9 mouse cellular contexts compared by ENCODE assay signal in the genomic region with DNA sequence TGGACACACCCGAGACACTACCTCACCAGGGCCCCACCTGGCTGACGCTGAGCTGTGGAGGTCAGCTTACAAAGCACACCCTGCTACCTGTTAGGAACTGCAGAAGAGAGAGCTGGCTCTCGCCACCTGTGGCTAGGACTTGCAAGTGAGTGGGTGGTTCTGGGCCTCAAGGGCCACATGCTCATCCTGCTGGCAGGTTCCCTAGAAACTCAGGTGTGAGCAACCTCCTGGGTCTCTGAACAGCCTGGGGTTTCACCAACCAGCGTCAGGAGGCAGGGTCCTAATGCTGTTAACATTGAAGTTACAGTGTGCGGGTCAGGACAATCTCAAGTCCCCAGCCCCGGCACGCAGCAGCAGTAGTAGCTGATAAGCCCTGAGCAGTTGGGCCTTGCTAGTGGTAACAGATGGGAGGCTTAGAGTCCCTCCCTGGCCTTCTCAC. TPM values are rescaled to one million over a fixed set of nuclear protein-coding genes. Genes with fewer than 3 reads are reported as not detected.
DNase-seq lines count a peak whose midpoint lies in the region; TF ChIP-seq lines count a peak whose summit lies in the region.
"Had no signal": no experiment of that assay in that cellular context is flagged by ENCODE, and none has a peak within 500 bp of the region (broad histone marks: within the 10 kb centered on the region; RNA-seq: fewer than 3 reads in every experiment).

No protein-coding gene starts in this region.

- peaks cover 41% of the 10 kb centered on the region for H3K4me1 ChIP-seq in bone marrow, adult 2 months (ENCODE audit: control insufficient read depth, insufficient read depth, low read length)

- TF ChIP-seq POLR2A in bone marrow, adult 2 months (IDR thresholded peaks at IDR 0.05; ENCODE audit: borderline replicate concordance, control insufficient read depth, low read depth, low read length) = 0 out of 2 replicates have a peak, but pooled peaks have one; percentile 27

- 51% methylated on average over 7 of the region's 7 CpGs for WGBS in bone marrow, adult 2 months

- H3K27ac ChIP-seq in bone marrow, adult 2 months (ENCODE audit: control insufficient read depth, insufficient read depth, low read depth, low read length, poor library complexity) = peak overlapping the region; percentile 83

- no peak overlapping the region for H3K4me3 ChIP-seq in bone marrow, adult 2 months (replicated peaks; ENCODE audit: control insufficient read depth, low read depth, low read length)

- peak; percentile 8 for DNase-seq in kidney, postnatal 14 days
- DNase-seq in kidney, adult 9 months = no peak
- DNase-seq in induced T-regulatory cell, adult 2 months (ENCODE audit: low read depth) = peak; percentile 51
- peak; percentile 54 to 63 for DNase-seq in spleen, postnatal 14 days (ENCODE audit: low spot score in 2 of 2)
- DNase-seq in natural killer cell, adult 2 months (ENCODE audit: low spot score in 2 of 2) = no peak
- no peak for DNase-seq in cerebellum, adult 18-20 months
- DNase-seq: cerebellum, postnatal 14 days; lung, postnatal 36 days had no signal

- no peak for TF ChIP-seq CTCF in bone marrow, adult 2 months (IDR thresholded peaks at IDR 0.05; ENCODE audit: control insufficient read depth, insufficient read depth, low read length)

RNA-seq across cellular contexts. Expression of a gene that starts 14.9 kb away (rescaled TPM):
- polyA plus RNA-seq in bone marrow, adult 2 months (2011; ENCODE audit: insufficient read depth, insufficient read length, low replicate concordance, missing spikeins) = 12.5 and 20.0 TPM in 2 replicates

RNA-seq across cellular contexts. Expression of a gene that starts 55.5 kb away (rescaled TPM):
- polyA plus RNA-seq in bone marrow, adult 2 months (2011; ENCODE audit: insufficient read depth, insufficient read length, low replicate concordance, missing spikeins) = 1.8 and 2.8 TPM in 2 replicates

Comparison
In these comparisons a context has a peak if more than half of its experiments do, and no peak if none do; other contexts are left out.
1. DNase-seq: peak in kidney, postnatal 14 days (single experiment), induced T-regulatory cell, adult 2 months (single experiment) and spleen, postnatal 14 days (2 of 2); none in kidney, adult 9 months (single experiment), natural killer cell, adult 2 months (0 of 2) and cerebellum, adult 18-20 months (0 of 2).